Mouse (Mus musculus): ENCODE results near the gene Cldn7.

- no peak for TF ChIP-seq CTCF (IDR thresholded peaks at IDR 0.05; ENCODE audit: extremely low read depth, insufficient read depth, low read length)
- TF ChIP-seq POLR2A (IDR thresholded peaks at IDR 0.05; ENCODE audit: extremely low read depth, insufficient read depth, low read length): no peak
These were observed 31.5 kb upstream of the Cldn7 start for GRCm38 (mm10) chr11:69933066-69933465.
